Mouse (Mus musculus): ENCODE measurements at regions not wholly inside any gene's neighbourhood (a gene's known extent, or its start where the extent isn't known, plus 50 kb on each side); places are given as distances from the start of the nearest gene placed in this dataset.

DNA sequence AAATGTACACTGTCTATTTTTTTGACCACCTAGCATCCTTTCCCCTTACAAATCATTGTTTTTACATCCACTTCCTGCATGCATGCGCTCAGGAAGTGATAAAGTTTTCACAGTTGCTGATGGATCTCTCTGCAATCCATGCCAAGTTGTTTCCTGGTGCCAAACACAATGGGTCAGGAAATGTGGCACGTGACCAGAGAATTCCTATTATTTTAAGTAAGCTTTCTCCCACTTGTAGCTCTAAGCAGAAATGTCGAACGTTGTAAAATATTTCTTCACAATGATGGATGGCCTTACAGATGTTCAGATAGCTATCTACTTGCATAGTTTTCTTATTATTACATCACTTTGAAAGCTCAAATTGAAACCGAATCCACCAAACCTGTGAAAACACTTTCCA, 1271.1 kb upstream of the Flrt2 start:
- no peak for DNase-seq (ENCODE audit: low spot score)
- no peak for ATAC-seq (ENCODE audit: extremely low read depth, insufficient number of reproducible peaks, low FRiP score, poor library complexity, severe bottlenecking)
- TF ChIP-seq GATA2 (IDR thresholded peaks at IDR 0.05; ENCODE audit: borderline replicate concordance, low read depth, low read length) (no peak), POLR2AphosphoS5 (IDR thresholded peaks at IDR 0.05; ENCODE audit: insufficient replicate concordance, low read depth, low read length) (no peak), GATA1 (IDR thresholded peaks at IDR 0.05; ENCODE audit: borderline replicate concordance, low read length) (no peak), TAL1 (conservative IDR thresholded peaks at IDR 0.05; ENCODE audit: low read depth, low read length) (no peak), CTCF (IDR thresholded peaks at IDR 0.05; ENCODE audit: low read depth, low read length) (no peak)
- Histone ChIP-seq H3K4me1 (ENCODE audit: insufficient read depth, low read depth, low read length) (no peaks in the 10 kb centered on the region), H3K36me3 (replicated peaks) (no peaks in the 10 kb centered on the region), H3K27me3 (ENCODE audit: insufficient read depth, low read length) (no peaks in the 10 kb centered on the region), H3K4me3 (ENCODE audit: low read depth, low read length) (no peak overlapping the region), H3K9me3 (replicated peaks) (0 out of 2 replicates have a peak, but pooled peaks cover 2% of the 10 kb centered on the region)

DNA sequence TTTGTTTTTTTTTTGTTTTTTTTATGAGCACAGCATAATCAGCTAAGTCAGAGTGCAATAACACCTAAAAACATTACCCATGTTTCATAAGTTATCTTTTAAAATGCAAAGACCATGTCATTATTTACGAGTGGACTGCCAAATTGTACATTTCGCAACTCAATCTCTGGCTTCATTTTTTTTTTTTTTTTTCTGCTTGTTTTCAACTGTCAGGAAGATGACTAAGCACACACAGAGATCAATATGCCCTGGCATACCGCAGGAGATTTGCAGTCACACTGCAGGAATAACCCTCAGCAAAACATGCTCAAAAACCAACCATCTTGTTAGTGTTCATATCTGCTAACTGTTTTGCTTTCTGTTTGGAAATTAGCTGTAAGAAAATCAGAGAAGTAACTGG, 1270.3 kb upstream of the Flrt2 start:
- H3K9me3 ChIP-seq (replicated peaks): 0 out of 2 replicates have a peak, but pooled peaks cover 2% of the 10 kb centered on the region
- no peak overlapping the region for H3K4me3 ChIP-seq (ENCODE audit: low read depth, low read length)
- no peaks in the 10 kb centered on the region for H3K4me1 ChIP-seq (ENCODE audit: insufficient read depth, low read depth, low read length)
- no peak for TF ChIP-seq GATA2 (IDR thresholded peaks at IDR 0.05; ENCODE audit: borderline replicate concordance, low read depth, low read length)
- no peak for TF ChIP-seq CTCF (IDR thresholded peaks at IDR 0.05; ENCODE audit: low read depth, low read length)
- no peak for TF ChIP-seq POLR2AphosphoS5 (IDR thresholded peaks at IDR 0.05; ENCODE audit: insufficient replicate concordance, low read depth, low read length)
- no peak for TF ChIP-seq GATA1 (IDR thresholded peaks at IDR 0.05; ENCODE audit: borderline replicate concordance, low read length)
- no peak for TF ChIP-seq TAL1 (conservative IDR thresholded peaks at IDR 0.05; ENCODE audit: low read depth, low read length)
- DNase-seq (ENCODE audit: low spot score) (no peak), ATAC-seq (ENCODE audit: extremely low read depth, insufficient number of reproducible peaks, low FRiP score, poor library complexity, severe bottlenecking) (no peak)
- H3K27me3 ChIP-seq (ENCODE audit: insufficient read depth, low read length): no peaks in the 10 kb centered on the region
- H3K36me3 ChIP-seq (replicated peaks): no peaks in the 10 kb centered on the region

DNA sequence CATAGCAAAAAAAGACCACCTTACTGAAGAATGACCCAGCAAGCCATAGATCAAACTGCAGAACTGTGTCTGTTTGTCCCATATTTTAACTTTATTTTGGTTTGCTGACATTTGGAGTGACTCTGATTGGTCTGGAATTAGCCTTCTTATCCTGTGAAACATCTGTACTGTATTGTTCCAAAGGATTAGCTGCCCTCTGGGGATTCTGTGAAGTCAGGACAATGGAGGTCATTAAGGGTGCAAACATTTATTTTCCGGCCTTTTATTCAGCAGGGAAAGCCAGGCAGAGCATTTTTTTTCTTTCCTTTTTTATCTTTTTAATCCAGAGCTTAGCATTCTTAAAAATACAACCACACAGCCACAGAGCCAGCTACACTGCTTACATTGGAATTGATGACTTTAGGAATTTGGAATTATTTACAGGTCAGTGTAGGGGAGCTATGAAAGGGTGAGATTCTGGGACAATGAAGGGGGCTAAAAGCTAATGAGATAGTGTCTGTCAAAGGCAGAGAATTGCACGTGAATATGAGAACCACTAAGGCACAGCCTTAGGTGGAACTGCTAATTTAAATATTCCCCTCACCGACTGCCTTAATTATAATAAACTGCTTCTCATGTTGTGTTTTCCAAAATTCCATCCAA, 1267.6 kb upstream of the Flrt2 start:
- no peak for ATAC-seq (ENCODE audit: extremely low read depth, insufficient number of reproducible peaks, low FRiP score, poor library complexity, severe bottlenecking)
- H3K4me3 ChIP-seq (ENCODE audit: low read depth, low read length): no peak overlapping the region
- no peaks in the 10 kb centered on the region for H3K36me3 ChIP-seq (replicated peaks)
- H3K9me3 ChIP-seq (replicated peaks): peaks cover 5% of the 10 kb centered on the region; the same call in 1 of the 2 replicates
- H3K27me3 ChIP-seq (ENCODE audit: insufficient read depth, low read length): no peaks in the 10 kb centered on the region
- TF ChIP-seq POLR2AphosphoS5 (IDR thresholded peaks at IDR 0.05; ENCODE audit: insufficient replicate concordance, low read depth, low read length) (no peak), GATA2 (IDR thresholded peaks at IDR 0.05; ENCODE audit: borderline replicate concordance, low read depth, low read length) (no peak), TAL1 (conservative IDR thresholded peaks at IDR 0.05; ENCODE audit: low read depth, low read length) (no peak), GATA1 (IDR thresholded peaks at IDR 0.05; ENCODE audit: borderline replicate concordance, low read length) (no peak), CTCF (IDR thresholded peaks at IDR 0.05; ENCODE audit: low read depth, low read length) (no peak)
- DNase-seq (ENCODE audit: low spot score): no peak
- H3K4me1 ChIP-seq (ENCODE audit: insufficient read depth, low read depth, low read length): no peaks in the 10 kb centered on the region

DNA sequence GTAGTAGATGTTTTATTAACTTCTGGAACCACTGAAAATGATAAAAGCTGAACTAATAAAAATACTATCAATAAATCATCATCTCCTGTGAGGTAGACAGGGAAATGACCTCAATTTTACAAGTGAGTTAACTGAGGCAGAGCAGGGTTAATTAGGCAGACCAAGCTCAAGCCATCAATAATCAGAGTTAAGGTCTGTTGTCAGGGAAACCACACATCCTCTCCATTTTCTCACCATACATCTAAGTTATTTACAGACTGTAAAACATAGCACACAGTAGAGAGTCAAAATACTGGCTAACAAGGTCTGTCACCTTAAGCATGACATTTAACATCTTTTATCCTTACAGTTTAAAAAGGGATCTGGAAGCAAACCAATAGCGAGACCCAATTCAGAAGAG, 1242.5 kb upstream of the Flrt2 start:
- ATAC-seq (ENCODE audit: extremely low read depth, insufficient number of reproducible peaks, low FRiP score, poor library complexity, severe bottlenecking) (no peak), DNase-seq (ENCODE audit: low spot score) (no peak)
- Histone ChIP-seq H3K4me1 (ENCODE audit: insufficient read depth, low read depth, low read length) (no peaks in the 10 kb centered on the region), H3K36me3 (replicated peaks) (no peaks in the 10 kb centered on the region), H3K27me3 (ENCODE audit: insufficient read depth, low read length) (no peaks in the 10 kb centered on the region), H3K4me3 (ENCODE audit: low read depth, low read length) (no peak overlapping the region), H3K9me3 (replicated peaks) (peaks cover 3% of the 10 kb centered on the region; the same call in 1 of the 2 replicates)
- TF ChIP-seq GATA1 (IDR thresholded peaks at IDR 0.05; ENCODE audit: borderline replicate concordance, low read length) (no peak), TAL1 (conservative IDR thresholded peaks at IDR 0.05; ENCODE audit: low read depth, low read length) (no peak), CTCF (IDR thresholded peaks at IDR 0.05; ENCODE audit: low read depth, low read length) (no peak), GATA2 (IDR thresholded peaks at IDR 0.05; ENCODE audit: borderline replicate concordance, low read depth, low read length) (no peak), POLR2AphosphoS5 (IDR thresholded peaks at IDR 0.05; ENCODE audit: insufficient replicate concordance, low read depth, low read length) (no peak)

DNA sequence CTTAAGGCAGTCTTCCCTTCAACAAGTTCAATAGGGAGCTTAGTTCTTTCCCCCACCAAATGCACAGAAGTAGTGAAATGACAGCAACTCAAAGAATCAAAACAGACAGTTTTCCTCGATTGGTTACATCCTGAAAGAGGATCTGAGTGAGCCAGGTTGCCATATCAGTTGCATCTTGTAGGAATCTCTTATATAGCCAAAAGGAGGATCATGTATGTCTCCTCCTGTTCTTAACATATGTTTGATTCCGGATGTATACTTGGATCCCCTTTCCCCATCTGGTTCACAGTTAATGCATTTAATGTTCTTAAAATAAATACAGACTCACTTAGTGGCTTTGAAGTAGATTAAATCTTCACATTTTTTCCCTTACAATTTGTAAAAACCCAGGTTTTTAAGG, 1224.0 kb upstream of the Flrt2 start:
- ATAC-seq (ENCODE audit: extremely low read depth, insufficient number of reproducible peaks, low FRiP score, poor library complexity, severe bottlenecking): no peak
- Histone ChIP-seq H3K27me3 (ENCODE audit: insufficient read depth, low read length) (no peaks in the 10 kb centered on the region), H3K9me3 (replicated peaks) (no peaks in the 10 kb centered on the region), H3K4me1 (ENCODE audit: insufficient read depth, low read depth, low read length) (no peaks in the 10 kb centered on the region), H3K36me3 (replicated peaks) (no peaks in the 10 kb centered on the region), H3K4me3 (ENCODE audit: low read depth, low read length) (no peak overlapping the region)
- no peak for TF ChIP-seq TAL1 (conservative IDR thresholded peaks at IDR 0.05; ENCODE audit: low read depth, low read length)
- no peak for TF ChIP-seq CTCF (IDR thresholded peaks at IDR 0.05; ENCODE audit: low read depth, low read length)
- no peak for TF ChIP-seq GATA2 (IDR thresholded peaks at IDR 0.05; ENCODE audit: borderline replicate concordance, low read depth, low read length)
- TF ChIP-seq GATA1 (IDR thresholded peaks at IDR 0.05; ENCODE audit: borderline replicate concordance, low read length): no peak
- TF ChIP-seq POLR2AphosphoS5 (IDR thresholded peaks at IDR 0.05; ENCODE audit: insufficient replicate concordance, low read depth, low read length): no peak
- DNase-seq (ENCODE audit: low spot score): no peak

DNA sequence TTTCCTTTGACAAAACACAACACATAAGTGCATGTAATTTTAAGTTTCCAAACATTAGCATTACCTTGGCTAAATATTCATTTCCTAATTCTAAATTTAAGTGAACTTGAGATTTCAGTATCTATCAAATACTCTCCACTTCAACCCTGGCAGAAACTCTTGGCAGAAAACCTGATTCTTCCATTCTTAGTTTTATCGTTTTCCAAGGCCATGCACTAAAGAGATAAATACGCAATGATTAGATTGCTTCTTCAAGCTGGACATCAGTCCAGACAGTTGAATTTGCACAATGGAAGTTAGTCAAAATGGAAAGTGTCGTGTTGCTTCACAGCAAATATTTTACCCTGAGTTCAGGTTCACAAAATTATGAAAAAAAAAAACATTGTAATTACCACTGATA, 1223.4 kb upstream of the Flrt2 start:
- DNase-seq (ENCODE audit: low spot score): no peak
- H3K4me3 ChIP-seq (ENCODE audit: low read depth, low read length): no peak overlapping the region
- no peaks in the 10 kb centered on the region for H3K36me3 ChIP-seq (replicated peaks)
- H3K4me1 ChIP-seq (ENCODE audit: insufficient read depth, low read depth, low read length): no peaks in the 10 kb centered on the region
- no peaks in the 10 kb centered on the region for H3K9me3 ChIP-seq (replicated peaks)
- no peak for ATAC-seq (ENCODE audit: extremely low read depth, insufficient number of reproducible peaks, low FRiP score, poor library complexity, severe bottlenecking)
- TF ChIP-seq TAL1 (conservative IDR thresholded peaks at IDR 0.05; ENCODE audit: low read depth, low read length): no peak
- no peak for TF ChIP-seq POLR2AphosphoS5 (IDR thresholded peaks at IDR 0.05; ENCODE audit: insufficient replicate concordance, low read depth, low read length)
- no peak for TF ChIP-seq GATA1 (IDR thresholded peaks at IDR 0.05; ENCODE audit: borderline replicate concordance, low read length)
- H3K27me3 ChIP-seq (ENCODE audit: insufficient read depth, low read length): no peaks in the 10 kb centered on the region
